Mouse (Mus musculus): ENCODE measurements around the gene Grm7.

DNA sequence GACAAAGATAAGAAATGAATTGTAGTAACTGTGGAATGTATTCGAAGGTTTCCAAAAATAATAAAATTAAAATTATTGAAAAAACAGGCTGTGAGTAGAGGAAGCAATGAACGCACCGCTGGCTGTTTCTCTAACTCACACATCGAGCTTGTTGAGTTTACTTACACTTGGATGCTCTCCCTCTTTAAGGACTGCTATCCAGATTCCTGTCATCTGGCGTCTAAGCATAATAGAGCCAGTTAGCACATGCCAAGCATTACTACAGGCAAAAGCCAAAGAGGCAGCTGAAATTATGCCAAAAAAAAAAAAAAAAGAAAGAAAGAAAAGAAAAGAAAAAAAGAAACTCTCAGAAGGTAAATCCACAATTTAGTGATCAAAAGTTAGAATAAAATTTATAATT lies 609.8 kb downstream of the Grm7 start:
- TF ChIP-seq CHD2 (IDR thresholded peaks at IDR 0.05; ENCODE audit: low read depth, low read length): no peak
- TF ChIP-seq ZNF384 (IDR thresholded peaks at IDR 0.05; ENCODE audit: low read depth, low read length): no peak
